Mouse (Mus musculus) forebrain, embryonic 12.5 days (tissue): ENCODE results near the gene Psmd9. TPM values are rescaled to one million over a fixed set of nuclear protein-coding genes. Genes with fewer than 3 reads are reported as not detected.
"Not testable (repeated sequence)": the region's sequence is repeated elsewhere in the genome, so short reads cannot be mapped to it uniquely, and the experiment has no call there.

Experiments used
- ATAC-seq: fragments of 200-750 bp; cut with Nextera tagmentation; 2 replicates; pipeline ENCODE4 v1.8.0; 2017; ENCODE audit warnings: moderate TSS enrichment; ENCODE audit not compliant: low FRiP score
- H3K27ac ChIP-seq: fragments of 300-500 bp; sonication (generic); 2 replicates; pipeline ENCODE4 v1.5.1; 2016; ENCODE audit warnings: mild to moderate bottlenecking
- H3K27me3 ChIP-seq: fragments of 300-500 bp; sonication (generic); 2 replicates; pipeline ENCODE4 v1.6.1; 2016; ENCODE audit warnings: mild to moderate bottlenecking
- H3K36me3 ChIP-seq: fragments of 300-500 bp; sonication (generic); replicated peaks from 2 replicates; pipeline ENCODE4 v1.6.1; 2016; ENCODE audit warnings: mild to moderate bottlenecking
- H3K4me1 ChIP-seq: fragments of 300-500 bp; sonication (generic); 2 replicates; pipeline ENCODE4 v1.6.1; 2016
- H3K4me2 ChIP-seq: fragments of 300-500 bp; sonication (generic); 2 replicates; pipeline ENCODE4 v1.6.1; 2016; ENCODE audit warnings: mild to moderate bottlenecking, moderate library complexity
- H3K4me3 ChIP-seq: fragments of 300-500 bp; sonication (generic); replicated peaks from 2 replicates; pipeline ENCODE4 v1.5.1; 2016; ENCODE audit warnings: mild to moderate bottlenecking
- H3K9ac ChIP-seq: fragments of 300-500 bp; sonication (generic); 2 replicates; pipeline ENCODE4 v1.6.1; 2016; ENCODE audit warnings: mild to moderate bottlenecking
- H3K9me3 ChIP-seq: fragments of 300-500 bp; sonication (generic); 2 replicates; pipeline ENCODE4 v1.6.1; 2016
- WGBS: fragments of 180-500 bp; shearing (Covaris S2); methylation state at CpG from one replicate; pipeline ENCODE4 v1.1.7; 2016; 5-methylcytosine and 5-hydroxymethylcytosine counted together
- polyA plus RNA-seq: library from polyadenylated mRNA; unstranded; fragments of >200 nt; fragmentation: Nextera tagmentation; extraction: Ambion mirVana; gene quantifications from 2 replicates; pipeline ENCODE4 v1.2.1, GENCODE M21; 2016

Psmd9 gene
- polyA plus RNA-seq, 1 experiment from 2014 or later: 71.6 TPM

GRCm38 (mm10) chr5:123223861-123224260, 54.6 kb downstream of the Psmd9 start:
- H3K9me3 ChIP-seq, H3K9ac ChIP-seq, H3K4me3 ChIP-seq, H3K27me3 ChIP-seq, H3K4me2 ChIP-seq, ATAC-seq, H3K36me3 ChIP-seq, H3K4me1 ChIP-seq, H3K27ac ChIP-seq: not testable (repeated sequence)
- 54% methylated on average over 6 of the region's 6 CpGs for WGBS

- H3K4me3 ChIP-seq: no peak overlapping the region
- no peaks in the 10 kb centered on the region for H3K27me3 ChIP-seq
- no peak overlapping the region for H3K4me2 ChIP-seq
- no peak overlapping the region for H3K27ac ChIP-seq
- peaks cover 10% of the 10 kb centered on the region for H3K4me1 ChIP-seq
- ATAC-seq: no peak
- H3K9me3 ChIP-seq: no peaks in the 10 kb centered on the region
- H3K36me3 ChIP-seq: peaks cover 6% of the 10 kb centered on the region; the same call in 1 of the 2 replicates
- no peak overlapping the region for H3K9ac ChIP-seq
- 90% methylated on average over 7 of the region's 7 CpGs for WGBS
Measured at GRCm38 (mm10) chr5:123226851-123227250, 57.6 kb downstream of the Psmd9 start.

GRCm38 (mm10) chr5:123227762-123228523, 58.7 kb downstream of the Psmd9 start:
- peaks cover 10% of the 10 kb centered on the region for H3K4me1 ChIP-seq
- H3K4me2 ChIP-seq: peak overlapping the region; percentile 66
- 3% methylated on average over 42 of the region's 42 CpGs for whole genome bisulfite sequencing
- H3K9me3 ChIP-seq: no peaks in the 10 kb centered on the region
- H3K36me3 ChIP-seq: peaks cover 6% of the 10 kb centered on the region; the same call in 1 of the 2 replicates
- H3K27ac ChIP-seq: no peak overlapping the region
- peak overlapping the region; percentile 80 for H3K9ac ChIP-seq
- no peaks in the 10 kb centered on the region for H3K27me3 ChIP-seq
- peak overlapping the region; percentile 76 for H3K4me3 ChIP-seq
- peak; percentile 91 for ATAC-seq

GRCm38 (mm10) chr5:123228524-123228922, 59.3 kb downstream of the Psmd9 start:
- H3K27ac ChIP-seq: no peak overlapping the region
- peak overlapping the region; percentile 76 for H3K4me3 ChIP-seq
- H3K9me3 ChIP-seq: no peaks in the 10 kb centered on the region
- WGBS: 4% methylated on average over 15 of the region's 15 CpGs
- peaks cover 10% of the 10 kb centered on the region for H3K4me1 ChIP-seq
- H3K9ac ChIP-seq: peak overlapping the region; percentile 80
- no peaks in the 10 kb centered on the region for H3K27me3 ChIP-seq
- H3K36me3 ChIP-seq: peaks cover 10% of the 10 kb centered on the region; the same call in 1 of the 2 replicates
- H3K4me2 ChIP-seq: peak overlapping the region; percentile 66
- ATAC-seq: no peak

GRCm38 (mm10) chr5:123229296-123229695, 60.1 kb downstream of the Psmd9 start:
- no peak overlapping the region for H3K9ac ChIP-seq
- no peak for ATAC-seq

GRCm38 (mm10) chr5:123232180-123232579, 63.0 kb downstream of the Psmd9 start:
- Histone ChIP-seq H3K4me3 (no peak overlapping the region), H3K27me3 (no peaks in the 10 kb centered on the region), H3K9me3 (no peaks in the 10 kb centered on the region), H3K9ac (no peak overlapping the region), H3K4me2 (no peak overlapping the region), H3K36me3 (peaks cover 15% of the 10 kb centered on the region), H3K27ac (no peak overlapping the region), H3K4me1 (peaks cover 16% of the 10 kb centered on the region)
- no peak for ATAC-seq
- WGBS: 96% methylated on average over 2 of the region's 2 CpGs

More at GRCm38 (mm10) chr5:123229296-123229695, 60.1 kb downstream of the Psmd9 start:
- Histone ChIP-seq H3K36me3 (peaks cover 10% of the 10 kb centered on the region; the same call in 1 of the 2 replicates), H3K4me2 (peak overlapping the region; percentile 66), H3K9me3 (no peaks in the 10 kb centered on the region), H3K4me3 (no peak overlapping the region), H3K27me3 (no peaks in the 10 kb centered on the region), H3K4me1 (peaks cover 10% of the 10 kb centered on the region), H3K27ac (no peak overlapping the region)
- 94% methylated on average over 6 of the region's 6 CpGs for WGBS

- no peak overlapping the region for H3K9ac ChIP-seq
- H3K4me1 ChIP-seq: peaks cover 6% of the 10 kb centered on the region; the same call in 1 of the 2 replicates
- no peaks in the 10 kb centered on the region for H3K9me3 ChIP-seq
- no peak for ATAC-seq
- no peaks in the 10 kb centered on the region for H3K27me3 ChIP-seq
- peaks cover 43% of the 10 kb centered on the region for H3K36me3 ChIP-seq
- 43% methylated on average over 2 of the region's 2 CpGs for WGBS
- peak overlapping the region; percentile 66 for H3K27ac ChIP-seq
- H3K4me2 ChIP-seq: no peak overlapping the region
- H3K4me3 ChIP-seq: no peak overlapping the region
Measured at GRCm38 (mm10) chr5:123235731-123236130, 66.5 kb downstream of the Psmd9 start.

GRCm38 (mm10) chr5:123236426-123236825, 67.2 kb downstream of the Psmd9 start:
- 0 out of 2 replicates have a peak overlapping the region, but pooled peaks have one; percentile 66 for H3K27ac ChIP-seq
- no peak overlapping the region for H3K4me3 ChIP-seq
- no peaks in the 10 kb centered on the region for H3K27me3 ChIP-seq
- no peak for ATAC-seq
- WGBS: 95% methylated on average over 9 of the region's 9 CpGs
- H3K4me1 ChIP-seq: peaks cover 6% of the 10 kb centered on the region; the same call in 1 of the 2 replicates
- no peak overlapping the region for H3K4me2 ChIP-seq
- H3K9ac ChIP-seq: no peak overlapping the region
- peaks cover 40% of the 10 kb centered on the region for H3K36me3 ChIP-seq
- H3K9me3 ChIP-seq: no peaks in the 10 kb centered on the region

- H3K4me3 ChIP-seq: no peak overlapping the region
- H3K4me1 ChIP-seq: peaks cover 6% of the 10 kb centered on the region; the same call in 1 of the 2 replicates
- 95% methylated on average over 11 of the region's 11 CpGs for WGBS
- H3K27ac ChIP-seq: no peak overlapping the region
- ATAC-seq: no peak
- no peak overlapping the region for H3K9ac ChIP-seq
- peaks cover 62% of the 10 kb centered on the region for H3K36me3 ChIP-seq
- H3K27me3 ChIP-seq: no peaks in the 10 kb centered on the region
- H3K9me3 ChIP-seq: no peaks in the 10 kb centered on the region
- no peak overlapping the region for H3K4me2 ChIP-seq
Measured at GRCm38 (mm10) chr5:123239501-123239900, 70.3 kb downstream of the Psmd9 start.

- H3K4me2 ChIP-seq: no peak overlapping the region
- ATAC-seq: no peak
- H3K9me3 ChIP-seq: no peaks in the 10 kb centered on the region
- H3K36me3 ChIP-seq: peaks cover 38% of the 10 kb centered on the region
- H3K9ac ChIP-seq: no peak overlapping the region
- H3K27me3 ChIP-seq: no peaks in the 10 kb centered on the region
- no peak overlapping the region for H3K27ac ChIP-seq
- WGBS: 21% methylated on average over 4 of the region's 4 CpGs
- no peaks in the 10 kb centered on the region for H3K4me1 ChIP-seq
- H3K4me3 ChIP-seq: no peak overlapping the region
Measured at GRCm38 (mm10) chr5:123245518-123245917, 76.3 kb downstream of the Psmd9 start.

GRCm38 (mm10) chr5:123251390-123251789, 82.2 kb downstream of the Psmd9 start:
- ATAC-seq: no peak
- Histone ChIP-seq H3K4me1 (peaks cover 6% of the 10 kb centered on the region), H3K4me3 (no peak overlapping the region), H3K9me3 (no peaks in the 10 kb centered on the region), H3K27ac (no peak overlapping the region), H3K9ac (no peak overlapping the region), H3K36me3 (peaks cover 7% of the 10 kb centered on the region), H3K27me3 (peaks cover 12% of the 10 kb centered on the region), H3K4me2 (0 out of 2 replicates have a peak overlapping the region, but pooled peaks have one; percentile 55)
- 69% methylated on average over 8 of the region's 8 CpGs for WGBS

- H3K9ac ChIP-seq: no peak within 1 kb of the TSS
- 2% methylated on average over 18 of the region's 18 CpGs for WGBS
Measured at GRCm38 (mm10) chr5:123251834-123252233, 82.6 kb downstream of the Psmd9 start, which contains the start of gene Wdr66. TSS of gene Wdr66 (plus strand) at chr5:123252102.

More at GRCm38 (mm10) chr5:123251834-123252233, 82.6 kb downstream of the Psmd9 start, which contains the start of gene Wdr66:
- Histone ChIP-seq H3K9me3 (no peaks in the 10 kb centered on the region), H3K4me1 (peaks cover 6% of the 10 kb centered on the region), H3K4me3 (peak within 1 kb of the TSS; percentile 27), H3K27ac (no peak within 1 kb of the TSS), H3K36me3 (peaks cover 7% of the 10 kb centered on the region), H3K4me2 (peak within 1 kb of the TSS; percentile 55), H3K27me3 (peaks cover 12% of the 10 kb centered on the region)
- peak; percentile 97 for ATAC-seq
